ENCODE assay signal across 17 mouse cellular contexts in genomic region chr10:59251980-59252379, GRCm38 (mm10).
"Had no signal": no experiment of that assay in that cellular context is flagged by ENCODE, and none has a peak within 500 bp of the region (broad histone marks: within the 10 kb centered on the region; RNA-seq: fewer than 3 reads in every experiment).

No protein-coding gene starts in this region.

- H3K4me3 ChIP-seq: liver, embryonic 15.5 days; midbrain, embryonic 10.5 days; midbrain, embryonic 12.5 days; myocyte; neural tube, embryonic 13.5 days; neural tube, embryonic 15.5 days; stomach, embryonic 15.5 days had no signal

- H3K36me3 ChIP-seq: liver, embryonic 15.5 days; midbrain, embryonic 10.5 days; midbrain, embryonic 12.5 days; neural tube, embryonic 13.5 days; neural tube, embryonic 15.5 days; stomach, embryonic 15.5 days had no signal

- H3K9ac ChIP-seq: liver, embryonic 15.5 days; liver, postnatal 0 days; lung, embryonic 14.5 days; midbrain, embryonic 12.5 days; neural tube, embryonic 13.5 days; neural tube, embryonic 15.5 days; stomach, embryonic 15.5 days had no signal

- H3K27ac ChIP-seq: liver, embryonic 15.5 days; midbrain, embryonic 10.5 days; midbrain, embryonic 12.5 days; neural tube, embryonic 13.5 days; neural tube, embryonic 15.5 days; stomach, embryonic 15.5 days had no signal

- H3K4me2 ChIP-seq: liver, embryonic 15.5 days; lung, embryonic 14.5 days; midbrain, embryonic 12.5 days; neural tube, embryonic 13.5 days; neural tube, embryonic 15.5 days; stomach, embryonic 15.5 days had no signal

- DNase-seq: liver, postnatal 0 days; lung, embryonic 14.5 days; lung, postnatal 10 days; lung, postnatal 4 days; midbrain, embryonic 14.5 days; right cerebral cortex, postnatal 14 days; thymus, adult 18-20 months; thymus, postnatal 14 days; thymus, postnatal 36 days had no signal

- H3K9me3 ChIP-seq: liver, embryonic 15.5 days; midbrain, embryonic 10.5 days; midbrain, embryonic 12.5 days; neural tube, embryonic 13.5 days; neural tube, embryonic 15.5 days; stomach, embryonic 15.5 days had no signal

- H3K27me3 ChIP-seq: liver, embryonic 15.5 days; midbrain, embryonic 12.5 days; neural tube, embryonic 13.5 days; neural tube, embryonic 15.5 days; stomach, embryonic 15.5 days had no signal

- ATAC-seq: liver, postnatal 0 days; midbrain, embryonic 16.5 days had no signal

- H3K4me1 ChIP-seq: midbrain, embryonic 10.5 days; midbrain, embryonic 12.5 days; neural tube, embryonic 13.5 days; neural tube, embryonic 15.5 days had no signal
